Mouse (Mus musculus) activated CD4-positive, CD25-positive, alpha-beta regulatory T cell, adult 4 months (primary cell): ENCODE measurements around the gene Gm17324. TPM values are rescaled to one million over a fixed set of nuclear protein-coding genes. Genes with fewer than 3 reads are reported as not detected.
A peak's percentile ranks its signal among the peaks of the same experiment; 100 is the strongest.

ENCODE experiments used
- ATAC-seq: one replicate; pipeline ENCODE4 v1.8.0; 2017
- polyA plus RNA-seq, 2 experiments: library from polyadenylated mRNA; unstranded; fragments of 100-300 nt; shearing (Covaris generic); gene quantifications; one replicate each; pipeline ENCODE4 v1.2.1; 2017

Gene Gm17324
- polyA plus RNA-seq, 2 experiments from 2014 or later = not detected

DNA sequence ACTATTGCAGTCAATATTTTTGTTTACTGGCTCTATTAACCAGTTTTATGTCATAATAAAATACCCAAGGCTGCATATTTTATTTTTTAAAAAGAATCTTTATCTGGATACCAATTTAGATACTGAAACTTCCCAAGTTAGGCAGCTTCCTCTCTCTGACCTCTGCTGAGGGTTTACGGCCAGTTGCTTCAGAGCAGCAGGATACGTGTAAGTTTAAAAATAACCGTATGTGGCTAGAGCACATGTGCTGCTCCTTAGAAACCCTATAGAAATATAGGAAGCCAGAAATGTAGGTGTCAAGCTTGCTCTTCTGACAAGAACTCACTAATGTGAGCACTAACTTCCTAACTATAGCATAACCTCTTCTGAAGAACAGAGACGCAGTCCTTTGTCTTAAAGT lies 14.8 kb upstream of the Gm17324 start:
- ATAC-seq = no peak

DNA sequence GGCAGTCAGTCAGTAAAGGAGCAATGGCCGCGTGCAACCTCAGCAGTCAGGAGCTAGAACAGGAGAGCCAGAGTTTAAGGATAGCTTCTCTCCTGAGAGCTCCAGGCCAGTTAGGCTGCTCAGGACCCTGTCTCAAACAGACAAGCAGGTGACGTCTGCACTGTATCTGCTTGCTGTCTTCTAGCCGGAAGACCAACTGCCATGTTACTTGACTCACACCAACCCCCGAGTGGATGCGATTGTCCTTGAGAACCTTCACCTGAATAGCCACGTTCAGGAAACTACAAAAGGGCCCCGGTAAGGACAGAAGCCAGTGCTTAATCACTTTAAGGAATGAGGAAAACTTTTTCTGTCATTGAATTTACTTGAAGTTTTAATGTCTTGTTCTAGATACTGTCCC lies 8.4 kb upstream of the Gm17324 start:
- no peak for ATAC-seq

GRCm38 (mm10) chr9:78451382-78451781 lies 2.8 kb upstream of the Gm17324 start:
- no peak for ATAC-seq

DNA sequence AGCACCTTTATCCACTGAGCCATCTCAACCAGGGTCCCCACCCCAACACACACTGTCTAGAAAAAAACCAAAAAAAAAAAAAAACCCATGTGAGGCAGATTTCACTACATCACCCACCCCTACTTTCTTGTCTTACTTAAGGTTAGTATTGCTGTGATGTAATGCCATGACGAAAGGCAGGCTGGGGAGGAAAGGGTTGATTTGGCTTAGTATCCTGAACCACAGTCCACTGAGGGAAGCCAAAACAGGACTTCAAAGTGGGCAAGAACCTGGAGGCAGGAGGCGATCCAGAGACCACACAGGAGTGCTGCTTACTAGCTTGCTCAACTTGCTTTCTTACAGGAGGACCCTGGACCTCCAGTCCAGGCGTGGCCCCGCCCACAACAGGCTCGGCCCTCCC lies 1.8 kb upstream of the Gm17324 start:
- no peak for ATAC-seq

GRCm38 (mm10) chr9:78447606-78447972 lies 997 bp downstream of the Gm17324 start:
- ATAC-seq = no peak

- ATAC-seq = peak; percentile 67
Observed at GRCm38 (mm10) chr9:78442579-78443392, 5.8 kb downstream of the Gm17324 start, which contains the start of gene Cgas. TSS of gene Cgas (minus strand) at chr9:78443237.

GRCm38 (mm10) chr9:78442237-78442578 lies 6.4 kb downstream of the Gm17324 start:
- peak; percentile 9 for ATAC-seq

GRCm38 (mm10) chr9:78439426-78439825 lies 9.2 kb downstream of the Gm17324 start:
- no peak for ATAC-seq

- no peak for ATAC-seq
Observed at GRCm38 (mm10) chr9:78432471-78432870, 16.1 kb downstream of the Gm17324 start.

- no peak for ATAC-seq
Observed at GRCm38 (mm10) chr9:78430486-78430885, 18.1 kb downstream of the Gm17324 start.

DNA sequence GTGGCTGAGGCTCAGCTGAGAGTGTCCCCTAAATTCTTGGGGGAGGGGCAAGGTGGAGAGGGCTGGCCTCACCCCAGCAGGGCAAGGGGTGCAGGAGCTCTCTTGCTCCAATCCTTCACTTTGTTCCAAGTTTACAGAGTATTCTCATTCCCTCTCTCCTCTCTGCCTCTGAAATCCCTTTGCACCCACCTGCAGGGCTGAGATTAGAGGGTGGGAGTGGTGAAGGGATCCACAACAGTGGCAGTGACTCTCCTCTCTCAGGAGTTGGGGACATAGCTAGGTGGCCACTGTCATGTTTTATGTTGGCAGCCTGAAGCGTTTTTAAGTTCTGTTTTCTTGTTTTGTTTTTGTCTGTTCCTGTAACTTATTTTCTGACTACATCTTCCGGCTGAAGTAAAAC lies 19.0 kb downstream of the Gm17324 start:
- no peak for ATAC-seq

- ATAC-seq = no peak
Observed at GRCm38 (mm10) chr9:78428870-78429432, 19.6 kb downstream of the Gm17324 start.

DNA sequence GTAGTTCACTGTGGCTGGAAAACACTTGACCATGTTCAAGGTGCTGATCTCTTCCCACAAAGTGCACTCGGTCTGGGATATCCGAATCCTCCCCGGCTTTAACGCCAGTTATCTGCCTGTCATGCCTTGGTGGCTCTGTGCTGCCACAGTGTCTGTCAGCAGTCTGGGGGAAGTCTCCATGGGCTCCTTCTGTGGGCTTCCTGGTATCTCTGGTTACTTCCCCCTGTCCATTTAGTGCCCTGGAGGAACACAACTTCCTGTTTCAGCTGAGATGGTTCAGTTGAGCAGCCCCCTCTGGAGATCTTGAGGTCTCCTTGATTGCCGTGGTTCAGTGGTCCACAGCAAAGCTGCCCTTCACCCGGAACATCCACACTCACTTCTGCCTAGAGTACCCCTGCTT lies 20.4 kb downstream of the Gm17324 start:
- ATAC-seq = no peak

GRCm38 (mm10) chr9:78427362-78427781 lies 21.2 kb downstream of the Gm17324 start:
- ATAC-seq = peak; percentile 92

DNA sequence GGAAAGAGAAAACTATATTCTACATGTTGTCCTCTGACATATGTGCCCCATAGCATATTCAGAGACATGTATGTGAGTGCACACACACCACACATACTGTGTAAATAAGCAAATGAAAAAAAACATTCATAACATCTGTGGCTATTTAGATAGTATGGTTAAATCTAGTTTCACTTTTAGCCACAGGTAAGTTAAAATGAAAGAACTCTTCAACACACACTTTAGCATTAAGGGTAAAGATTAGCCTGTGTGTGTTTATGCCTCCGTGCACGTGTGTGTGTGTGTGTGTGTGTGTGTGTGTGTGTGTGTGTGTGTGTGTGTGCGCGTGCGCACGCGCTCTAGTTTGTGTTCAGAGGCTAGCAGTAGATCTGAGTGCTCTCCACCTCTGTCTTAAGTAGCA lies 47.0 kb downstream of the Gm17324 start:
- peak; percentile 58 for ATAC-seq

DNA sequence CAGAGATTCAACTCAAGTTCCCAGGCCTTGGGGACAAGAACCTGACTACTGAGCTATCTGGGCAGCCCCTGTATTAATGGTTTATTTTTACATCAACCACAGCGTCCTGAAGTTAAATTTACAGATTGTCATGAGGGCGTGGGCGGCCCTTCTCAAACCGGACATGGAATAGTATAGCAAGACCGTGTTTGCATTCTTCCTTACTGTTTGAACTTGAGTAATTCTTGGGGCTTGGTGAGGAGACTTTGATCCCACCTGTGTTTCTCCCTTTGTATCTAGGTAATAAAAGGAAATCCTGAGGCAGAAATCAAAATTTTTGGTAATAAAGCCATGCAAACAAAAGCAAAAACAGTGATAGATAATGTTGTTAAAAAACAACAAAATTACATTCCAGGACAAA lies 48.0 kb downstream of the Gm17324 start:
- no peak for ATAC-seq

Other genes starting within 250 kb of the Gm17324 start
- not detected for gene Gsta1, start 218.1 kb downstream of the Gm17324 start, polyA plus RNA-seq
- not detected for gene Gm3776, start 191.7 kb downstream of the Gm17324 start, polyA plus RNA-seq
- not detected for gene Gm10639, start 158.9 kb downstream of the Gm17324 start, polyA plus RNA-seq
- gene Omt2a, start 134.0 kb downstream of the Gm17324 start, polyA plus RNA-seq = not detected
- not detected for gene Omt2b, start 121.2 kb downstream of the Gm17324 start, polyA plus RNA-seq
- gene Gsta2, start 93.0 kb downstream of the Gm17324 start, polyA plus RNA-seq = not detected
- not detected for gene Dppa5a, start 80.6 kb downstream of the Gm17324 start, polyA plus RNA-seq
- under 1 TPM in 1 of 2 experiments, not detected in 1; 0.16 TPM for gene Ooep, start 70.1 kb downstream of the Gm17324 start, polyA plus RNA-seq
- gene Ddx43, start 53.0 kb downstream of the Gm17324 start, polyA plus RNA-seq = 1 to 10 TPM; 2.7 to 3.1 TPM
- gene Cgas, start 5.5 kb downstream of the Gm17324 start, polyA plus RNA-seq = 1 to 10 TPM; 2.6 to 3.4 TPM
- gene Mto1, start 578 bp downstream of the Gm17324 start, polyA plus RNA-seq = 10 to 100 TPM; 11.6 to 14.8 TPM
- gene Eef1a1, start 40.4 kb upstream of the Gm17324 start, polyA plus RNA-seq = over 10,000 TPM; 10,605 to 11,851 TPM
- gene Slc17a5, start 139.3 kb upstream of the Gm17324 start, polyA plus RNA-seq = 10 to 100 TPM in 1 of 2 experiments, 1 to 10 TPM in 1; 9.3 to 11.3 TPM
- under 1 TPM in 1 of 2 experiments, not detected in 1; 0.13 TPM for gene Cd109, start 166.8 kb upstream of the Gm17324 start, polyA plus RNA-seq